Mouse (Mus musculus) liver, adult 2 months (tissue): ENCODE measurements around the gene Sbno1.

Experiments used
- CTCF ChIP-seq: fragments of 200-500 bp; IDR thresholded peaks from 2 replicates; pipeline ENCODE4 v1.5.1; 2011; ENCODE audit warnings: low read depth, low read length, control low read depth
- POLR2A ChIP-seq: fragments of 200-500 bp; IDR thresholded peaks from 2 replicates; pipeline ENCODE4 v1.6.1; 2011; ENCODE audit warnings: low read length, control low read depth; ENCODE audit not compliant: insufficient read depth; ENCODE audit errors: extremely low read depth

DNA sequence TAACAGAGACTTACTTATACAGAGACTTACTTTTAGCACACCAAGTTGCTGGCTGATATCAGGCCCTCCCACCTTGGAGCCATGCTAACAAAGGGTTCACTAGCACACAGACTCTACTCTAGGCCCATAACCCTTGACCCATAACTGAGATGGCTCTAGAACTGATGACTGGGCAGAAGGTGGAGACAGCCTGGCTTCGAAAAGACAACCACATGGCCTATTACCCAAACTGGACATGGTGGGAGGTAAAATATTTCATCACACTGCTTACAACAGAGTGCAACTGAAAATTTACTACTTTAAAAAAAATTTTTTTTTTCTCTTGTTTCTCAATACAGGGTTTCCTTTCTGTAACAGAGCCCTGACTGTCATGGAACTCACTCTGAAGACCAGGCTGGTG is 42.0 kb upstream of the Sbno1 start:
- TF ChIP-seq CTCF (no peak), POLR2A (no peak)
